Mouse (Mus musculus): ENCODE results near the gene Hoga1. TPM values are rescaled to one million over a fixed set of nuclear protein-coding genes. Genes with fewer than 3 reads are reported as not detected.
"Not testable (repeated sequence)": the region's sequence is repeated elsewhere in the genome, so short reads cannot be mapped to it uniquely, and the experiment has no call there.

Gene Hoga1
- polyA plus RNA-seq, 1 experiment from 2014 or later = 70.5 TPM

GRCm38 (mm10) chr19:42071886-42072608 is 26.6 kb downstream of the Hoga1 start:
- ATAC-seq (ENCODE audit: low read depth) = peak; percentile 87
- Histone ChIP-seq H3K4me1 (ENCODE audit: control insufficient read depth, low read depth, low read length) (no peaks in the 10 kb centered on the region), H3K36me3 (ENCODE audit: control insufficient read depth, insufficient read depth) (no peaks in the 10 kb centered on the region), H3K9ac (ENCODE audit: low read depth, low read length) (peak overlapping the region; percentile 28; the same call in 1 of the 2 replicates), H3K27me3 (ENCODE audit: control insufficient read depth, insufficient read depth, low read depth, low read length) (no peaks in the 10 kb centered on the region), H3K4me2 (ENCODE audit: low read depth, low read length) (no peak overlapping the region), H3K4me3 (ENCODE audit: low read depth, low read length) (no peak overlapping the region), H3K27ac (ENCODE audit: low read length) (peak overlapping the region; percentile 83), H3K9me3 (replicated peaks; ENCODE audit: control insufficient read depth, low read length) (no peaks in the 10 kb centered on the region)
- WGBS (ENCODE audit: insufficient replicate concordance) = 61% methylated on average over 15 of the region's 15 CpGs

- Histone ChIP-seq H3K9me3 (replicated peaks; ENCODE audit: control insufficient read depth, low read length) (no peaks in the 10 kb centered on the region), H3K4me2 (ENCODE audit: low read depth, low read length) (no peak overlapping the region), H3K9ac (ENCODE audit: low read depth, low read length) (no peak overlapping the region), H3K4me3 (ENCODE audit: low read depth, low read length) (no peak overlapping the region), H3K27ac (ENCODE audit: low read length) (peak overlapping the region; percentile 83), H3K4me1 (ENCODE audit: control insufficient read depth, low read depth, low read length) (no peaks in the 10 kb centered on the region), H3K27me3 (ENCODE audit: control insufficient read depth, insufficient read depth, low read depth, low read length) (no peaks in the 10 kb centered on the region), H3K36me3 (ENCODE audit: control insufficient read depth, insufficient read depth) (no peaks in the 10 kb centered on the region)
- 65% methylated on average over 7 of the region's 7 CpGs for WGBS (ENCODE audit: insufficient replicate concordance)
- no peak for ATAC-seq (ENCODE audit: low read depth)
Observed at GRCm38 (mm10) chr19:42072802-42073201, 27.4 kb downstream of the Hoga1 start.

GRCm38 (mm10) chr19:42075051-42075450 is 29.6 kb downstream of the Hoga1 start:
- Histone ChIP-seq H3K4me1 (ENCODE audit: control insufficient read depth, low read depth, low read length) (no peaks in the 10 kb centered on the region), H3K9me3 (replicated peaks; ENCODE audit: control insufficient read depth, low read length) (no peaks in the 10 kb centered on the region), H3K27ac (ENCODE audit: low read length) (no peak overlapping the region), H3K36me3 (ENCODE audit: control insufficient read depth, insufficient read depth) (no peaks in the 10 kb centered on the region), H3K4me3 (ENCODE audit: low read depth, low read length) (no peak overlapping the region), H3K27me3 (ENCODE audit: control insufficient read depth, insufficient read depth, low read depth, low read length) (no peaks in the 10 kb centered on the region), H3K9ac (ENCODE audit: low read depth, low read length) (no peak overlapping the region), H3K4me2 (ENCODE audit: low read depth, low read length) (no peak overlapping the region)
- WGBS (ENCODE audit: insufficient replicate concordance) = 63% methylated on average over 2 of the region's 2 CpGs
- ATAC-seq (ENCODE audit: low read depth) = no peak

GRCm38 (mm10) chr19:42075992-42076391 is 30.6 kb downstream of the Hoga1 start:
- ATAC-seq (ENCODE audit: low read depth) = no peak
- no peak overlapping the region for H3K4me2 ChIP-seq (ENCODE audit: low read depth, low read length)
- H3K27me3 ChIP-seq (ENCODE audit: control insufficient read depth, insufficient read depth, low read depth, low read length) = no peaks in the 10 kb centered on the region
- no peaks in the 10 kb centered on the region for H3K4me1 ChIP-seq (ENCODE audit: control insufficient read depth, low read depth, low read length)
- no peaks in the 10 kb centered on the region for H3K9me3 ChIP-seq (replicated peaks; ENCODE audit: control insufficient read depth, low read length)
- H3K27ac ChIP-seq (ENCODE audit: low read length) = no peak overlapping the region
- no peak overlapping the region for H3K9ac ChIP-seq (ENCODE audit: low read depth, low read length)
- 81% methylated on average over 16 of the region's 16 CpGs for WGBS (ENCODE audit: insufficient replicate concordance)
- H3K4me3 ChIP-seq (ENCODE audit: low read depth, low read length) = no peak overlapping the region
- no peaks in the 10 kb centered on the region for H3K36me3 ChIP-seq (ENCODE audit: control insufficient read depth, insufficient read depth)

GRCm38 (mm10) chr19:42078566-42078965 is 33.2 kb downstream of the Hoga1 start:
- ATAC-seq (ENCODE audit: low read depth) = no peak
- H3K27ac ChIP-seq (ENCODE audit: low read length) = no peak overlapping the region
- 82% methylated on average over 8 of the region's 8 CpGs for WGBS (ENCODE audit: insufficient replicate concordance)

GRCm38 (mm10) chr19:42079006-42079405 is 33.6 kb downstream of the Hoga1 start:
- no peak overlapping the region for H3K27ac ChIP-seq (ENCODE audit: low read length)
- no peaks in the 10 kb centered on the region for H3K4me1 ChIP-seq (ENCODE audit: control insufficient read depth, low read depth, low read length)
- no peak overlapping the region for H3K4me2 ChIP-seq (ENCODE audit: low read depth, low read length)
- no peak overlapping the region for H3K9ac ChIP-seq (ENCODE audit: low read depth, low read length)
- no peaks in the 10 kb centered on the region for H3K27me3 ChIP-seq (ENCODE audit: control insufficient read depth, insufficient read depth, low read depth, low read length)
- no peaks in the 10 kb centered on the region for H3K9me3 ChIP-seq (replicated peaks; ENCODE audit: control insufficient read depth, low read length)
- WGBS (ENCODE audit: insufficient replicate concordance) = 70% methylated on average over 12 of the region's 12 CpGs
- H3K36me3 ChIP-seq (ENCODE audit: control insufficient read depth, insufficient read depth) = no peaks in the 10 kb centered on the region
- H3K4me3 ChIP-seq (ENCODE audit: low read depth, low read length) = no peak overlapping the region
- ATAC-seq (ENCODE audit: low read depth) = no peak

More at GRCm38 (mm10) chr19:42078566-42078965, 33.2 kb downstream of the Hoga1 start:
- H3K36me3 ChIP-seq (ENCODE audit: control insufficient read depth, insufficient read depth) = no peaks in the 10 kb centered on the region
- H3K4me3 ChIP-seq (ENCODE audit: low read depth, low read length) = no peak overlapping the region
- no peak overlapping the region for H3K9ac ChIP-seq (ENCODE audit: low read depth, low read length)
- no peaks in the 10 kb centered on the region for H3K4me1 ChIP-seq (ENCODE audit: control insufficient read depth, low read depth, low read length)
- no peaks in the 10 kb centered on the region for H3K27me3 ChIP-seq (ENCODE audit: control insufficient read depth, insufficient read depth, low read depth, low read length)
- no peaks in the 10 kb centered on the region for H3K9me3 ChIP-seq (replicated peaks; ENCODE audit: control insufficient read depth, low read length)
- H3K4me2 ChIP-seq (ENCODE audit: low read depth, low read length) = no peak overlapping the region

- no peaks in the 10 kb centered on the region for H3K4me1 ChIP-seq (ENCODE audit: control insufficient read depth, low read depth, low read length)
- H3K36me3 ChIP-seq (ENCODE audit: control insufficient read depth, insufficient read depth) = no peaks in the 10 kb centered on the region
- no peaks in the 10 kb centered on the region for H3K9me3 ChIP-seq (replicated peaks; ENCODE audit: control insufficient read depth, low read length)
- 52% methylated on average over 5 of the region's 5 CpGs for WGBS (ENCODE audit: insufficient replicate concordance)
- no peak overlapping the region for H3K9ac ChIP-seq (ENCODE audit: low read depth, low read length)
- no peak overlapping the region for H3K27ac ChIP-seq (ENCODE audit: low read length)
- H3K4me3 ChIP-seq (ENCODE audit: low read depth, low read length) = no peak overlapping the region
- H3K27me3 ChIP-seq (ENCODE audit: control insufficient read depth, insufficient read depth, low read depth, low read length) = no peaks in the 10 kb centered on the region
- no peak overlapping the region for H3K4me2 ChIP-seq (ENCODE audit: low read depth, low read length)
- ATAC-seq (ENCODE audit: low read depth) = no peak
Observed at GRCm38 (mm10) chr19:42079950-42080349, 34.5 kb downstream of the Hoga1 start.

GRCm38 (mm10) chr19:42080469-42080868 is 35.1 kb downstream of the Hoga1 start:
- 70% methylated on average over 11 of the region's 11 CpGs for WGBS (ENCODE audit: insufficient replicate concordance)
- H3K4me3 ChIP-seq (ENCODE audit: low read depth, low read length) = no peak overlapping the region
- no peaks in the 10 kb centered on the region for H3K9me3 ChIP-seq (replicated peaks; ENCODE audit: control insufficient read depth, low read length)
- H3K4me2 ChIP-seq (ENCODE audit: low read depth, low read length) = no peak overlapping the region
- no peak overlapping the region for H3K9ac ChIP-seq (ENCODE audit: low read depth, low read length)
- H3K4me1 ChIP-seq (ENCODE audit: control insufficient read depth, low read depth, low read length) = no peaks in the 10 kb centered on the region
- H3K27me3 ChIP-seq (ENCODE audit: control insufficient read depth, insufficient read depth, low read depth, low read length) = no peaks in the 10 kb centered on the region
- no peak overlapping the region for H3K27ac ChIP-seq (ENCODE audit: low read length)
- ATAC-seq (ENCODE audit: low read depth) = no peak
- no peaks in the 10 kb centered on the region for H3K36me3 ChIP-seq (ENCODE audit: control insufficient read depth, insufficient read depth)

GRCm38 (mm10) chr19:42081613-42082012 is 36.2 kb downstream of the Hoga1 start:
- H3K4me1 ChIP-seq (ENCODE audit: control insufficient read depth, low read depth, low read length); ATAC-seq (ENCODE audit: low read depth); H3K9me3 ChIP-seq (replicated peaks; ENCODE audit: control insufficient read depth, low read length); H3K4me3 ChIP-seq (ENCODE audit: low read depth, low read length); H3K27me3 ChIP-seq (ENCODE audit: control insufficient read depth, insufficient read depth, low read depth, low read length); H3K9ac ChIP-seq (ENCODE audit: low read depth, low read length); H3K36me3 ChIP-seq (ENCODE audit: control insufficient read depth, insufficient read depth); H3K27ac ChIP-seq (ENCODE audit: low read length); H3K4me2 ChIP-seq (ENCODE audit: low read depth, low read length): not testable (repeated sequence)
- WGBS (ENCODE audit: insufficient replicate concordance) = 59% methylated on average over 5 of the region's 5 CpGs
